Mouse (Mus musculus) CD4-positive, CD25-positive, alpha-beta regulatory T cell, adult 2 months (primary cell): Measurements from ENCODE around the gene Cmbl.
"Not testable (repeated sequence)": the region's sequence is repeated elsewhere in the genome, so short reads cannot be mapped to it uniquely, and the experiment has no call there.

ENCODE experiments used
- DNase-seq: peaks from one replicate; pipeline ENCODE4 v3.0.0-alpha.2; 2012; ENCODE audit warnings: low read depth, low spot score

The Cmbl gene

GRCm38 (mm10) chr15:31581086-31581485 lies 15.9 kb downstream of the Cmbl start:
- not testable (repeated sequence) for DNase-seq

- DNase-seq = no peak
Measured at GRCm38 (mm10) chr15:31583304-31584085, 18.3 kb downstream of the Cmbl start.

DNA sequence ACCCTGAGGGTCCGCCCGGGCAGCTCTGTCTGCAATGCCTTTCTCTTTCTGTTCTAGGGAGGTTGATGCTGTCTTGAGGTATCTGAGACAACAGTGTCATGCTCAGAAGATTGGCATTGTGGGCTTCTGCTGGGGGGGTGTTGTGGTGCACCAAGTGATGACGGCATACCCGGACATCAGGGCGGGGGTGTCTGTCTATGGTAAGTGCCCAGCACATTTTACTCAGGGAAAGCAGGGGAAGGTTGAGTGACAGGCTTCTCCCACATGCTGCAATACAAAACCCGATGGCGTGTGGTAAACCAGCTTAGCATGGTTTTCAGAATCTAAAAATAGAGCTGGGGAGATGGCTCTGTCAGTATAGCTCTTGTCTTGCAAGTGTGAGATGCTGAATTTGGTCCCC lies 20.0 kb downstream of the Cmbl start:
- no peak for DNase-seq

DNA sequence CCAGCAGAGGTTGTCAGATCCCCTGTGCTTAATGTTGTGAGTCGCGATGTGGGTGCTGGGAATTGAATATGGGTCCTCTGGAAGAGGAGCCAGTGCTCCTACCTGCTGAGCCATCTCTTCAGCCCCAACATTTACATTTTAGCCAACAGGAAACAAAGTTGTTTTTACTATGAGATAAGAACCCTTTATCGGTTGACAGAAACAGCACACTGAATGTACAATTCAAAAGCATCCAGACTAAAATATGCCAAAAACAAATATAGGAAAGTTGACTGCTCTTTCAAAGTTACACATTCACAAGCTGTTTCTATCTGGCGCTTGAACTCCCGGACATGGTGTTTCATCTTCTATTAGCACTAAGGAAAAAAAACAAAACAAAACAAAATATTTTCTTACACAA lies 20.9 kb downstream of the Cmbl start:
- no peak for DNase-seq

- DNase-seq = peak; percentile 90
Measured at GRCm38 (mm10) chr15:31586519-31586918, 21.3 kb downstream of the Cmbl start.

- DNase-seq = no peak
Measured at GRCm38 (mm10) chr15:31587789-31588188, 22.6 kb downstream of the Cmbl start.

DNA sequence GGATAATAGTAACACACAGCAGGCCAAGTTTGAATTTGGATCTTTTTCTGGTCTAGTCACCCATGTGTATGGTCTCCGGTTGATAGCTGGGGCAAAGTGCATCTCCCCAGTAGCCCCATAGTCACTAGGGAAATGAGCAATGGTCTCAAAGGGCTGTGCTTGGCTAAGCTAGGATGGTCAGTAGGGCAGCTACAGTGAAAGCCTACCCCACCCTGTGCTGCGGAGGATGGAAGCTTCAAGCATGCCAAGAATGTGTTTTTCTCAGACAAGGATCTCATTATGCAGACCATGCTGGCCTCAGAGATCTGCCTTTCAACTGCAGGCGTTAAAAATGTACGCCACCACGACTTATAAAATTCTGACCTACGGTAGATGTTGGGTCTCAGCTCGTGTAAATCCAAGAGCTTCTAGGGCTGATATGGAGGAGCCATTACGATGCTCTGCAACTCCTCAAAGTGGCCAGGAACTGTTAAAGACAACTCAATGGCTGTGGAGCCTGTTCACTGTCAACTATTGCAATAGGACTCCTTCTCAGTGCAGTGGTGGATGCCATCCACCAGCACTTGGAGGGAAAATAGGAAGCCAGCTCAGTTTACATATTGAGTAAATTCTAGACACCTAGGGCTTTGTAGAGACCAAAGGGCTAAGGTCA lies 23.9 kb downstream of the Cmbl start:
- no peak for DNase-seq

DNA sequence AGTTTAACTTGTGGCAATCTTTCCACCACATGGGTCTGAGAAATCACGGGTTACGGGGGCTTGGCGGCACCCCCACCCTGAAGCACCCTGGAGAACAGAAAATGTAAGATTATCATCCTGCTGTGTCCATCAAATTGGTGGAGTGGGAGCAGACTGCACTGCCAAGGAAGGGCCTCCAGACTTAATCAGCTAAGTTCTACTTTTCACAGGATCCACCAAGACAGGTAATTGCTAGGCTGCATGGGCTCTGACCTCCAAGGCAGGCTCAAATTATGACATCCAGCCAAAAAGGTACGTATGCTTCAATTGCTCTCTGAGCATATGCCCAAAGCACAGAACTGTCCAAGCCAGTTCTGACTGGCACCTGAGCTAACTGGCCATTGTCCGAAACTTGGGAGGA lies 25.0 kb downstream of the Cmbl start:
- no peak for DNase-seq

DNA sequence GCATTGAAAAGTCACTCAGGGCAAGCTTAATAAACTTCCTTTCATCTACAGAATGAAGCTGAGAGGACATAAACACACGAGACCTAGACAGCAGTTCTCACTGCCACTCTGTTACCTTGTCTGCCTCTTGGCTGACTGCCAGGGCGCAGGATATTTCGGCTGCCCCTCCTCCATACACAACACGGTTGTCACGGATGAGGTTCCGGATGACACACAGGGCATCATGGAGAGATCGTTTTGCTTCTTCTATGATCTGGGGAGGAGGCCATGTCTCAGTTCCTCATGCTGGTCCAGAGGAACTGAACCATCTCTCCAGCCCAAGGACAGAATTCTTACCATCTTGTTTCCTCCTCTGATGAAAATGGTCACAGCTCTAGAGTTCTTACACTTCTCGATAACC lies 27.3 kb downstream of the Cmbl start:
- DNase-seq = no peak

DNA sequence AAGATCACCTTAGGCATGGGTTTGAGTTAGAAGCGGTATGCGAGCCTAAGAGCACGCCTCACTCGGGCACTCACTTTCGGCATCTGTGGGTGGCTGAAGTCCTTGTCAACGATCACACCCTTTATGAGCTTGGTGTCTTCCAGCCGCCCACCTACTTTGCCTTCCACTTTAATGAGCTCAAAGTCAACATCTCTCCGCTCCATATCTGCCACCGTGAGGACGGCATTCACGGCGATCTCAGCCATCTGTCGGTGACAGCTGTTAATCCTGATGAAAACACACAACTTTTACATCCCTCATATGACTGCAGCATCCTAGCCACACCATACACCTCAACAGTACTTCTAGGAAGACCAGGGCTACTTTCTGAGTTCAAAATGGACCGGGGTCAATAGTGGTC lies 29.1 kb downstream of the Cmbl start:
- no peak for DNase-seq

DNA sequence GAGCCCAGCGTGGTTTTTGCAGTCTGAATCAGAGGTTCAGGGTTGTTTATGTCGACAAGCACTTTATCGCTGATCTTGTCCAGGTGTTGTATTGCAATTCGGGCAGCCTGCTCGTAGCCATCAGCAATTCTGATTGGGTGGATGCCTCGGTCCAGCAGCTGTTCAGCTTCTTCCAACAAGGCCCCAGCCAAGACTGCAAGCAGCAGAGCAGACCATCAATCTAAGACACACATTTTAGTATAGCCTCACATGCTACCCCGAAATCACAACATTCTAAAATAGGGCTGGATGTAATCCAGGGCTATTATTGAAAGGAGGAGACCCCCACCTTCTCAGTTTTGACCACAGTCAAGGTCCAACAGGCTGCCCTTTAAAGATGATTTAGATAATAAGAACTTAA lies 30.5 kb downstream of the Cmbl start:
- no peak for DNase-seq

DNA sequence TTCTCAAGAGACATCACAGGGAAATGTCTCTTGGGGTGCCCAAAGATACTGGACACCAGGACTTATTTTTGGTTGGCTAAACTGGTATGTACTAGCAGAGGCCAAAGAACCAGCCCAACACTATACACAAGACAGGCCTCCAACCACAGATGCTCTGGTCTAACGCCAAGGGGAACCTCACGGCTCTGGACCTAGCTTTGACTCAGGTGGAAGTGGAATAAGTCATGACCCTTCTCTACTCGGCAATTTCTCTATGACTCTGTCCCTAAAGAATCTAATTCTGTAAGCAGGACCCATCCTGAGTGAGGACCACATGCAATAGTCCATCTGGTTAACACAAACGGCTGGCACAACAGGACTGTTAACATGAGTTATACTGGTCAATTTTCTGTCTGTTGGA lies 34.6 kb downstream of the Cmbl start:
- no peak for DNase-seq

DNA sequence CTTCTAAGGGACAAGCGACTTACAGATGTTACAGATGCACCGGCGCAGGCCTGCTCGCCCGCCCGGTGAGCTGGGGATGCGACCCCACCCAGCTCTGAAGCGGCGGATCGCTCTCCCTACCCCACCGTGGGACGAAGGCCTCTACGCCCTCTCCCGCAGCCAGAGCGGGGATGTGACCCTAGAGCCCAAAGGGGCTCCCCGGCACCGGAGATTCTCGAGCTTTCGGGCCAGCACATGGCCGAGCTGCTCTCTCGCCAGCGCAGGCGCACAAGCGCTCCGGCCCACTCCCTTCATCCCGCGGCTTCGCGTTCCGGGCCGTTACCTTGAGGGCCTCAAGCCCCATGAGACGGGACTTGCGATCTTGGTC lies 36.1 kb downstream of the Cmbl start:
- no peak for DNase-seq

GRCm38 (mm10) chr15:31601646-31602374 lies 36.6 kb downstream of the Cmbl start, which contains the start of the genes Cct5 and Fam173b:
Cct5 (minus strand) TSS chr15:31601804.
Fam173b (plus strand) TSS chr15:31601852.
- DNase-seq = peak; percentile 99

DNA sequence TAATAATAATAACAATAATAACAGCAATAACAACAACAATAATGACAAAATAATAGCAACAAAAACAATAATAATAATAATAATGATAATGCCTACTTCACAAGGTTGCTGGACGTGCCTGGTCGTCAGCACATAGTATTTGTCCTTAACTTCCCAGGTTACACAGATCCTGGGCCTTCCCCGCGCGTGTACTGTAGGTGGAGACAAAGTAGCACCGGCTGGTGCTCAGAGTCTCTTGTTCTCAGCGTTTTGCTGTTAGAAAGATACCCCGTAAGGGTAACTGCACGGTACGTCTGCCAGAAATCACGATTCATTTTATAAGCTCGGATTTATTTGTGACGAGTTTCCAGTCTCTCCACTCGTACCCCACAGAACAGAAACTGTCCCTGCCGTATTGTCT lies 37.2 kb downstream of the Cmbl start:
- peak; percentile 69 for DNase-seq

GRCm38 (mm10) chr15:31603113-31603512 lies 37.9 kb downstream of the Cmbl start:
- DNase-seq = no peak

DNA sequence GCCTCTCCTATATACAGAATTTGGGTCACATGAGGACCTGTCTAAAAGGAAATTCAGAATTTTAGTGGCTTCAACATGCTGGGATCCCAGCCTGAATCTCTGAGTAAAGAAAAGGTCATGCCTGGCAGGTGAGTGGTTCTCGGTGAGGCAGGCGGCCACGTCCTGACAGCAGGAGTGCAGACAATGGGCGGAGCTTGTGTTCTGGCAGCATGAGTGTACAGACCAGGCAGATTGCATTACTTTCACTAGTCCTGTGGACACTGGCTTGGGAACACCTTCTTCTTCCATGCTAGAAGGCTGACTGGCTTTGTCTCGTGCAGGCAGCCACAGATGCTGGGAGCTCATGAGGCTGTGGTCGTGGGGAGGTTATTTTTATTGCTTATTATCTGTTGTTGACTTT lies 41.6 kb downstream of the Cmbl start:
- DNase-seq = no peak

GRCm38 (mm10) chr15:31611027-31611426 lies 45.8 kb downstream of the Cmbl start:
- no peak for DNase-seq

DNA sequence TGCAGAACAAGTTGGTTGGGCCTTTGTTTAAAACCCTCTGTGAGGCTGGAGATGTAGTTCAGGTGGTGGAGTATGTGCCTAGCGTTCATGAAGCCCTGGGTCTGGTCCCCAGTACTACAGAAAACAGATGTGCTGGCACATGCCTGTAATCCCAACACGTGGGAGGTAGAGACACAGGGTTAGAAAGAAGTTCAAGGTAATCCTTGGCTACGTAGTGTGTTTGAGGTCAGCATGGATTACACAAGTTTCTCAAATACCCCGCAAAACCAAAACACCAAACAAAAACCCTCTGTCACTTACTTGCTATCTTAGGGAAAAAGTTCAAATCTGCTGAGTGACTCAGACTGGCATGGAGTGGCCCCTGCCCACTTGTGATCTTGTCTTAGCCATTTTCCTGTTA lies 46.8 kb downstream of the Cmbl start:
- no peak for DNase-seq

DNA sequence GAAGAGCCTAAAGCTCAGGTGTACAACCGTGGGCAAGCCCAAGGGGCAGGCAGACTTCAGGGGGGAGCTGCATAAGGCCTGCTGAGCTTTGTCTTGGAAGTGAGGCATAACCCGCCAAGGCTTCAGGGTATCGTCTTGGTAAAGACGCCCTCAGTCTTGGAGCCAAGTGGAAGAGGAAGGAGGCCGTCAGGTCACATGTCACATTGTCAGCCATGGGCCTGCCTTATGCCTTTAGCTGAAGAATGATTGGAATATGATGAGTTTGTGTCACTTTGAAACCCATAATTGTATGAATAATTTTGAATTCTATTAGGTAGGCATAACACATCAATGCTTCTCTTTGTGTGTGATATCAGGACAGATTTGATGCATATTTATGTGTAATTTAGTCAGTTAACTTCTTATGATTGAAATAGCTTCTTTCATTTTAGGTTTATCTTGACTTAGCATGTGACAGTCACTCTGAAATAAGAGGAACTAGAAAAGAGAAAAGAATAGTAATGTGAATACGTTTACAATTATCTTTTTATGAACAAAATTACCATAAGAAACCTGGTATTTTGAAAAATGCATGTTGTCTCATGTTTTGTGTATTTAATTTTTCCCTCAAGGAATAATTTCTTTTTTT lies 48.8 kb downstream of the Cmbl start:
- no peak for DNase-seq

DNA sequence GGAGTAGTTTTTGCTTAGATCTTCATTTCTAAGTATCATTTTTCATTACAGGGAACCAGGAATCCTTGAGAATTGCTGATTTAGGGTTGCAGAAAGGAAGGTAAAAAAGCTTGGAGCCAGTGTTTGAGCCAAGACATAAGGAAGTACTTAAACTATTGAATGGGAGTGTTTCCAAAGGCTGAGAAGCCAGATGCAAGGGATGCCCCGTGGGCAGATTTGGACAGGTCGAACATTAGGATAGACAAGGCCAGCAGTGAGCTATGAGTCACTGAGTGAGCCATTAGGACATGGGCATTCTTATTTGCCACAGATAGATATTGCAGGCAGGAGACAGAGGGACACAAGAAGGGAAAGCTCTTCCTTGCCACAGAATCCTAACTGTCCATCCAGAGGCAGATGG lies 49.5 kb downstream of the Cmbl start:
- no peak for DNase-seq

DNA sequence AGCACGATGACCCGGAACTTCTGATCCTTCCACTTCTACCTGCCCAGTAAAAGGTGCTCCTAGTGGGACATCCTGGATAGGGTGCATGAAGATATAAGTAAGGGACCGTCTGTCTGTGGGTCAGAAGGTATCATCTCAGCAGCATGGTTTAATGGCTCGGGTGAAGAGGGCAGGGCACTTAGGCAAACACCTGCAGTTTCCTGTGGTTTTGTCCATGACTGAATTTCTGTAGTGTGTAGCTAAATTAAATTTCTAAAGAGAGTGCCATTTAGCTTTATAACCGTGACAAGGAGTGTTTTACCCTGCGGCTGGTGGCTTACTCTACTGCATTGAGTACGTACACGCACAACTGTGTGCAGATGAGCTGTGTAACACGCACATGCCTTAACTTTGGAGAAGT lies 52.1 kb downstream of the Cmbl start:
- no peak for DNase-seq
